Mouse (Mus musculus) kidney, adult 18-20 months (tissue): ENCODE results near the gene Ssh2.

Experiments used
- DNase-seq: peaks from one replicate; pipeline ENCODE4 v3.0.0; 2021

Ssh2 gene

DNA sequence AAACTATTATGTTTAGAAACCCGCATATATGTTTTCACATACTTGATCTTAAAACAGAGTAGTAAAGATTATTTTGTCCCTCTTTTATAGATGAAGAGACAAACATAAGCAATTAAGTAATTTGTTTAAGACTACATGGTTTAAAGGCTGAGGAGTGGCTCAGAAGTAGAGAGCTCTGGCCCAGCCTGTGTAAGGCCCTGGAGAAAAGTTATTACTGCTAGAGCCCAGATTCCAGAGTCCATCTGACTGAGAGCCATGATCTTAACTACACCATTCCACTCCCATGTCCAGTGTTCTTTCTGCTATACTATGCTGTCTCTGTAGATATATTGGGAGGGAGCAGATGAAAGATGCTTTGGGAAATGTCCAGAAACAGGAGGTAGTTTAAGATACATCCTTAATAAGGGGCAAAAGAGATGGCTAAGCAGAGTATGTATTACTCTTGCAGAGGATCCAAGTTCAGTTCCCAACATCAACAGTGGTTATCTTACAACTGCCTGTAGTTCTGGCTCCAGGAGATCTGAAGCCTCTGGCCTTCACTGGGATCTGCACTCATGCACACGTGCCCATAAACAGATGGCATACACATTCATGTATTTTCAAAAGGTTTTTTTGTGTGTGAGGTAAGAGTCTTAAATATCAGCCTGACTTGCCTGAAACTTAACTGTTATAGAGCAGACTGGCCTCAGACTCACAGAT lies 198.2 kb downstream of the Ssh2 start:
- no peak for DNase-seq

DNA sequence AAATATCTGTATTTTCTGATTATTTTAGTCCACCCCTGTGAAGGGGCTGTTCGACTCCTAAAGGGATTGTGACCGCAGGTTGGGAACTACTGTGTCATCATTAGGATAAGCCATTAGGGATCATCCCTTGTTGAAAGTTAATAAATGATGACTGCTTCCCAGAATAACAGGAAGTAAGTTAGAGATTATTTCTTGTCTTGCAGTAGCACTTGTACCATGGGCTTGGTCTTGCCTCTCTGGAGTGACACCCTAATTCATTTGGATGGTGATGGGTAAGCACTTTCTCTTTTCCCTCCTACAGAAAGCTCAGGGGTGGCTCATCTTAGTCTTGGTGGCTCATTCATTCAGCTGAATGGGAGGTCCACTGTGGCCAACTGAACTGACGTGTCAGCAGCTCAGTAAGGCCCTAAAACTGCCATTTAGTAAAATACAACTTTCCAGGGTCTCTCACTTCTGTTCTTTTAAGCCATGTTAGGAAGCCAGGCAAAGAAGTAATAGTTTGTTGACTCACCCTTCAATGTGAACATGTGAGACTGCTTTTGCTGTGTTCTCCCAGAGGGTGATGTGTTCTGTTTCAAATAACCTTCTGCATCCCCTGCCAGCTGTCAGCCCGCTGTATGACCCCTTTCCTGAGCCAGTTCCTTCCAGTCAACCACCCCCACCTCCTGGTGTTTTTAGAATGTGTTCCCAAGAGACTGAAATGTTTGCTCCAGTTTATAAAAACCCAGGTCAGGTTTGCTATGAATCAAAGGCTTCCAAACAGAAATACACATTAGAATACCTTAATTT lies 200.3 kb downstream of the Ssh2 start:
- DNase-seq, result no peak

DNA sequence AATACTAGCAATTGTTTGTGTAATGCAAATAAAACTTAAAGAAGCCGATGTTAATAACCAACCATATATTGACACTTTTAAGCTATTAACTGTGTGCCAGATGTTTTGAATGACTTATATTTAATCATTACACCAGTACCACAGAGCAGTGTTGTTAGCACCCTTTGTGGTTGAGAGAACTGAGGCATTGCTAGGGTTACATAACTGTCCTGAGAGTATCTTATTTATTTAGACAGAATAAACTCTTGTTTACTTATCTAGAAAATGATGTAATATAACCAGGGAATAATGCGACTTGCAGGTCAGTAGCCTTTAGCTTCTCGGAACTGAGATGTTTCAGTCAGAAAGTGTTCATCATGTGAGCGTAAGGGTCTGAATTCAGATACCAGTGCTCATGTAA lies 201.9 kb downstream of the Ssh2 start:
- DNase-seq, result no peak

DNA sequence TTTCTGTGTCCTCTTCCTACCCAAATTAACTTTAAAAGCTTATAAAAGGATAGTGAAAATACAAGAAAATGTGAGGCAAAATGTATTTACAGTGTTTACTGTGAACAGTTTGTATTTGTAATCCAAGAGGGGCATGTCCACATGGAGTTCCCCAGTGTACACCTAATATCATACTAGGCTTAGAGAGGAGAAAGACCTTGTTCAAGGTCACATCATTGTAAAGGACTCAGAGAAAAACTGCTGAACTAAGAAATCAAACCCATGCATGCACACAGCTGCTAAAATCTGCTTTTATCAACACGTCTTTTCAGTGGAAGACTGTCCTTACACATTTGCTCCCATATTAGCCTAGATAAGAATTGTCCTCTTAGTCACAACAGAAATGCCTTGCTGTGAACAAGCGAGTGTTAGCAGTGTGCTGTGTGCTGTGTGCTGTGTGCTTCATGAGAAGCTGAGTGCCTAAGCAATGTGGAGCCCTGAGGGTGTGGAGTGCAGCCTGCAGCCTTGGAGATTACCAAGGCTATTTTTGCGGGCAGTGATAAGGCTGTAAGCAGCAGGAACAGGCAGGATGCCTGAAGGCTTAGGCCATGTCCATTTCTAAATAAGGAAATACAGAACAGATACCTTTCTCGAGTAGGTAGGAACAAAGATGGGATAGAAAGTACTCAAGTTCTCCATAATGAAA lies 207.2 kb downstream of the Ssh2 start:
- no peak for DNase-seq

DNA sequence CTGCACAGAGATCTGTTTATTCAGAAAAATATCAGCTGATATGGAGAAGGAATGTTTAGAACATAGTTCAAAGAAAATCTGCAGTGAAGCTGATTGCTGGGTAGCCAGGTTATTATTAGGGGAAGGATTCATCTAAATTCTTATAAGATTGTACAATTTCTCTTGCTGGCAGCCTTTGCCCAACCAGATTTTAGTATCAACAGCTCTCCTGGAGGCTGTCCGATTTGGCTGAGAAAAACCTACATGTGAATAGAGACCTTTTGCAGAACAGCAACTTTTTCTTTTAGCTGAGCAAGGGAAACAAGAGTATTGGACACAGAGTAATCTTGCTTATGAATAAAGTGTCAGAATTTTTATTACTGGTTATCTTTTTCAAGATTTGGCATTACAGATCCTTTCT lies 212.4 kb downstream of the Ssh2 start:
- no peak for DNase-seq

DNA sequence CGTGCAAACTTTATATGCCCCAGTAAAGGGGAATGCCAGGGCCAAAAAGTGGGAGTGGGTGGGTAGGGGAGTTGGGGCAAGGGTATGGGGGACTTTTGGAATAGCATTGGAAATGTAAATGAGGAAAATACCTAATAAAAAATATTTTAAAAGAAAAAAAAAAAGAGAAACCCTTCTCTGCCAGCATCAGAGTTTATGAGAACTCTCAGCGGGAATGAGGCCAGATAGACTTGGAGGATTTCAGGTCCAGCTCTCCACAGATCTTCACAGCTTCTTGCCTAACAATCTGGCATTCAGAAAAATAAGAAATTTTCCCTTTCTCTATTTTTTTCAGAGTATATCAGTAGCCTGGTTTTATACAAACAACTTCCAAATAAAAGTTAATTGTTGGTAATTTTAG lies 220.9 kb downstream of the Ssh2 start:
- DNase-seq, result no peak

DNA sequence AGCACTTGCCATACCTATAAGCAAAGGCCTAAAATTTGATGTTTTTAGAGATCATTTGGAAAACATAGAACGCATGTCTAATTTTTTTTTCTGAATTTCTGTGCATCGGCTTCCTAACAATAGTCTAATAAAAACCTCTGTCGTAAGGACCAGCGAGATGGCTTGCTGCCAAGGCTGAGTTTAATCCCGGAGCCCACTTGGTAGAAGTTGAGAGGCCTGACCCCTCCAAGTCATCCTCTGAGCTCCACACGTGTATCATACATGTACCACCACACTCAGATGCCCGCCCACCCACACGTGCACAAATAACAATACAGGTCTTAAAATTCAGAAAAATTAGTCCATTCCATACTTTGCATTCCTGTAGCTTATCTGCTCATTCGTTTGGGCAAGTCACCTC lies 224.0 kb downstream of the Ssh2 start:
- no peak for DNase-seq

DNA sequence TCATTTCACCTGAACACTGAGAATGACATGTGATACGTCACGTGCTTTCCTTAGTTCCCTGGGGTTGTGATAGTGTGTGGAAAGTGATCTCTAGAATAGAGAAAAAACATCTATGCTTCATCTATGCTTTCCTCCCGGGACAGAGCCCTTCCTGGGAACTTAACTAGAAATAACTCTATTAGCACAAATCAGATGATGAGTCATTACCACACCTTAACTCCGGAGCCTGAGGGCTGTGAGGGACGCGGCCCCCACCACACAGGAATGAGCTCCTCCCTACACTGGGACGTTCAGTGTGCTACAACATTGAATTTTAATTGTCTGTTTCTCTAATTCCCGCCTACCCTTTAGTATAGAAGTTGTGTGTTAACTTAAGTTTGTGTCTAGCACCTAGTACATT lies 224.9 kb downstream of the Ssh2 start:
- no peak for DNase-seq

DNA sequence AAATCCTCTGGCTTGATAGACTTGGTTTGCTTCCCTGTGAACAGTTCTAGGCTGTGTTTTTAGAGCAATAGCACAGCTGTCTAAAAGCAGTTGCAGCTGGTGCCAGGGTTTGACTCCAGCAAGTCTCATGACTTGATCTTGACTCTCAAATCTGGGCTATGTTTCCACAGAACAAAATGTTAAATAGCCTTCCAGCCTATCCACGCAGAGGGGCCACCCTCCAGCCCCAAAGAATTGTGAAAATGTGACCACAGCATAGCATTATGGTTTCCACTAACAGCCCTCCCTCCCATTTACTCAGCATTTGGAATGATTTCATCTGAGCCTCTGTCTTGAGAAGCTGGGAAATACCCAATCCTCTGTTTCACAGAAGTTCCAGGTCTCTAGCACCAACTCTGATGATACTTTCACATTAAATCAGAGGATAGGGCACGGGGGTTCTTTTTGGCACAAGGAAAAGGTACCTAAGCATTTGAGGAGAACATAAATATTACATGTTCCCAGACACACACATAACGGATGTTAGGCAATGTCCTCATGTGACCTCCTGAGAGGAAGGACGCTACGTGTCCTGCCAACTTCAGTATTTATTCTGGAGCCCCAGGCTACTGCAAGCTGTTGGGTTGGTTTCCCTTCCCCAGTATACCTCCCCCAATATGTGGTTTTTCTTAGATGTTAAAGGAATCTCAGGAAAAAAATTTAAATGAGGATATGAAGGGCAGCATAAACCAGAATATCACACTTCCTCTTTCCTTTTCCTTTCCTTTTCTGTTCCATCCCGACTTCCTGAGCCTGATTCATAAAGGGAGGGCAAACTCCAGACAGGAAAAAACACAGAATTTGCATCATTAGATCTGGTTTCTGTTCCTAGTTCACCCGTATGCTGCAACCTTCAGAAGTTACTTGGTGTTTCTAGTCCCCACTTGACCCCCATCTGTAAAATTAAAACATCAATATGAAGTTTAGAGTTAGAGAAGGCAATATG lies 226.4 kb downstream of the Ssh2 start:
- DNase-seq, result peak; percentile 45

DNA sequence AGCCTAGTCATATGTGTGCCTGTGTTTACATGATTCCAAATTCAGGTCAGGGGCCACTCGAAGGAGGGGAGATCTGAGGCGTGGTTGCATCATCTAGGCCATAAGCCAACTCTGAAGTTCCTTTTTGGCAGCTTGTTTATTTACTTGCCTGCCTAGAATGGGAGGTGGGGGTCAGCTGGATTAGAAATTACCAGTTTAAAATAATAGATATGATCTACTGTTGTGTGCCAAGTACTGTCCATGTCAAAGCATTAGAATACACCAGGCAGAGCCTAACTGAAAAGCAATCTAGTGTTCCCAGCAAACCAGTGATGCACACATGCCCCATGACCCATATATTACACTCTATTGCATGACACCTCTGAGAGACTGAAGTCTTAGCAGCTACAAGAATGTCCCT lies 228.9 kb downstream of the Ssh2 start:
- peak; percentile 28 for DNase-seq

DNA sequence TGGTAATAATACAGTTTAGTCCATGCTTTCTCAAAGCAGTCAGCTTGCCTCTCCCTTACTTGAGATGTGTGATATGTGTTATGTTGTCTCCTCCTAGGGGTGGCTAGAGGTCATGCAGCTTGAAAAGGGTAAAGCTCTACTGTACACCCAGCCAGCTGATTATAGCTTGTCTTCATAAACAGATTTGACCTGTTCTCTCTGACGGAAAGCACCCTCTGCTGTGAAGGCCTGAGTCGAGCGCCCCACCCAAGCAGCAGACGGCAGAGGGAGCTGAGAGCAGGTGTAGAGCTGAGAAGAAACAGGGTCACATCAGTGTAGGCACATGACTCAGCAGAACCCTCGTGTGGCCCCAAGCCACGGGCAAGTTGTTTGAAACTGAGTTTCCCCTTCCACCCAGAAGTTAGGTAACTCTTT lies 230.5 kb downstream of the Ssh2 start:
- peak; percentile 64 for DNase-seq

DNA sequence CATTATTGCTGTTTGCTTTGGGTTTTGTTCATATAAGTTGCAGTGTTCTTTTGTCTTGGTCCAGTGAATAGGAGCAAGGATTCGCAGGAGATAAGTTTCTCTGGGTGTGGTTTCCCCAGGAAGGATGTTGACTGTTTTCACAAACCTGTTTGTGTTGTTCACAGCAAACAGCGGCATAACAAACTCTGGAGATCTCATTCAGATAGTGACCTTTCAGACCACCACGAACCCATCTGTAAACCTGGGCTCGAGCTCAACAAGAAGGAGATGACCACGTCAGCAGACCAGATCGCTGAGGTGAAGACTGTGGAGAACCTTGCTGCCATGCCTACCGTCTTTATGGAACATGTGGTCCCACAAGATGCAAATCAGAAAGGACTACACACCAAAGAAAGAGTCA lies 233.1 kb downstream of the Ssh2 start:
- no peak for DNase-seq

DNA sequence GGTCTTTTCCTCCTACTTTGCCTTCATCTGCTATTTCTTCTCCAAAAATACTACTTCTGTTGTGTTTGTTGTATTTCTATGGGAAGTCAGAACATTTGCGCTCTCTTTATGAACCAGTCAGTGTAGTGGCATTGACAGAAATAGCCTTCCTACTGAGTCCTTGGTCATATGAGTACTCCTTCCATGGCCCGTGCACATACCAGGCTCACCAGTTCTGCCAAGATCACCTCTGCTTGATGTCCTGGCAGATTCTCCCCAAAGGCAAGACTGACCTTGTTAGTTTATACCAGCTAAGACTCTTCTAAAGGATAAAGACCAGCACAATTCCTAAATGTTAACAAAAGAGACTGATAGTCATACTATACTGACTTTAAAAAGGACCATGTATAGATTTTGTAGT lies 235.6 kb downstream of the Ssh2 start:
- DNase-seq, result no peak

DNA sequence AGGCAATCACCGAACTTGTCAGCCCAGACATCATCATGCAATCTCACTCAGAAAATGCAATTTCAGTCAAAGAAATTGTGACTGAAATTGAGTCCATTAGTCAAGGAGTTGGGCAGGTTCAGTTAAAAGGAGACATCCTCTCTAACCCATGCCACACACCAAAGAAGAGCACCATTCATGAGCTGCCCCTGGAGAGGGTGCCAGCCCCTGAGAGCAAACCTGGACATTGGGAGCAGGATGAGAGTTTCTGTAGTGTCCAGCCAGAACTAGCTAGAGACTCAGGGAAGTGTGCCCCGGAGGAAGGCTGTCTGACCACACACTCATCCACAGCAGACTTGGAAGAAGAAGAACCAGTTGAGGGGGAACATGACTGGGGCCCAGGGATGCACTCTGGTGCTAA lies 237.3 kb downstream of the Ssh2 start:
- DNase-seq, result no peak

DNA sequence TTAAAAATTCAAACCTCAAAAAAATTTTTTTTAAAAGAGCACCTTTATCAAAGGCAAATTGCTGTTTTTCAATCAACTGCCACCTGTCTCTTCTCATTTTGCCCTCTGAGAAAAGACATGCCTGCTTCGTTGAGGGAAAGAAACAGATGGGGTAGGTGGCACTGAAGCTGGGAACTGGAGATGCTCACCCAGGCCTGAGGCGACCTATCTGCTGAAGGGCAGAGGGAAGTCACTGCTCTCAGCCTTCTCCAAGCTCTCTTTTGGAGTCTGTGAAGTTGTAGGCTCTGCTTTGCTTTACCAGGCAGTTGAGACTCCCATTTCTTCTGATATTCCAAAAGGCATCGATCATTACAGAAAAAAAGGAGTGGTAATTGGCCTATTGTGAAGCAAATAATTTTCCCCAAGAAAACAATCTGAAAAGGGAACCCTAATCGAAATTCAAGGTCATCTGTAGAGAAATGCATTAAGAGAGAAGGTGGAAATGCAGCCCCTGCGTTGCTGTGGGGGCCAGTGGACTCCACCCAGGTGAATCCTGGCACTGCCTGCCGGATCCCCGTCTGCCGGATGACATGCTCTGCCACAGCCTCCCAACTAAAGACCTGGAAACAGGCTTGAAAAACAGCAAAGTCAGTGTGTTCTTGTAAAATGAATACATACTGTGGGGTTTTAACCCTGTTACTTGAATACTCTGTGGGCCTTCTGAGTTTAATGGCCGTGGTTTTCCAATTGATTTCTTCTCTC lies 239.9 kb downstream of the Ssh2 start:
- DNase-seq, result peak; percentile 1

DNA sequence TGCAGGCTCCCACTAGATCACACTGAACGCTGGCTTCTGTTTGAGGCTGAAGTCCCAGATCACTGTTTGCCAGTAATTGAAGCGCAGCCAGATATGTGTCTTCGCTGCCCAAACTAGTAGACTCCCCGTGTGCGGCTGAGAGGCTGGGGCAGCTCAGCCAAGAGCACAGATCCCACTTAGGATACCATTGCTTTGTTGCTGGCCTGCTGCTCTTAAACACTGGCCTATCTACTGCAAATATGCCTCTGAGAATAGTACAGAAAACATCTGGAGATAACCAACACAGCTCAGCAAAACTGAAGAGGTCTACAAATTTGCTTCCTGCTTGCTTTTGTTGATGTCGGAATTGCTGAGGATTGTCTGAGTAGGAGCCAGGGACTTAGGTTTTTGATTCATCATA lies 240.8 kb downstream of the Ssh2 start:
- peak; percentile 20 for DNase-seq

DNA sequence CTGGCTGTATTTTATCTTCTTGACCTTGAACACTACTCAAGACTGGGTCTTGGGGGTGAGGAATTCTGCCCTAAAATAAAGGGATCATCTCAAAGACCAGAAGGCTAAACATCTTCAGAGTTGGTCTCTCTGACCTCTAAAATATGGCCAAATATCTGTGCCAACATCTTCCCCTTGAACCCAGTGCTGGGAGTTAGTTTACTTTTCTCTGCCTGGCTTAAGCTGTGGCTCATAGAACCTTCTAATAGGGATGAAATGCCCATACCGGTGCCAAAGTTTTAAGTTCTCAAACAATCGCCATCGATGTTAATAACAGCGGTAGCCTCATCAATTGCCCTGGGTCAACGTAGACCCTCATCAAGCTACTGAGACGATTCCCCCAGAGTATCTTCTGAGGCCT lies 245.8 kb downstream of the Ssh2 start:
- no peak for DNase-seq

DNA sequence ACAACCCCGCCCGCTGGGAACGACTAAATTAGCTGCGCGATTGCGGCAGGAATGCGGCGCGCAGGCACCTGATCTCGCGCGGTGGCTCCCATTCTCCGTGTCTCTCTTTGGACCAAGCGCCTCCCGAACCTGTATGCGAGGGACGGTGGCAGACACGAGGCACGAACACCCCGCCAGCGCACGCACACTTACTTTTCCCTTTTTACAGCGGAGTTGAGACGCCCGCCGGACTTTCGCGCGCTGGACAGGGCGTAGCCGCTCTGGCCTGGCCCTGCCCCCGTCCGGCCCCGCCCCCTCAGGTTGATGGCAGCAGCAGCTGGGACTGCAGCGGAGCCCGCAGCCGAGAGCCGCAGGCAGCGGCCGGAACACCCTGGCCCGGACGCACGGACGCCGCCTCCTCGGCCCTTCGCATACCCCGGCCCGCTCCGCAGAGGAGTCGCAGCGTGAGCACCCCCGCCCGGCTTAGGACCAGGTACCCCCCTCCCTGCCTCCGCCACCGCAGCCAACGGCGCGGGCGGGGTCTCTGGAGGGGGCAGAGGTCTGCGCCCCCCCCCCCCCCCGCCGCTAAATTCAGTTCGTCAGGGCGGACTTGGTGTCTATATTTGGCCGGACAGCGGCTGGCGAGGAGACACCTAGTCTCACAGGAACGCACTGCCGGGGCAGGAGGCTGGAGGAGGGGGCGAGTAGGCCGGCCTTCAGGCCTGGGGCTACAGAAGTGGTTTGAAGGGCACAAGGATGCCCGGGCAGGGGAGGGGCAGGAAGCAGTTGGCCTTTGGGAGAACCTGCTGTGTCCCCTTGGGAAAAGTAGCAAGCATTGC lies 246.4 kb downstream of the Ssh2 start, which contains the start of gene Coro6:
TSS of gene Coro6 (plus strand) at position 129 of the 818 bp plus-strand sequence.
- DNase-seq, result peak; percentile 85

DNA sequence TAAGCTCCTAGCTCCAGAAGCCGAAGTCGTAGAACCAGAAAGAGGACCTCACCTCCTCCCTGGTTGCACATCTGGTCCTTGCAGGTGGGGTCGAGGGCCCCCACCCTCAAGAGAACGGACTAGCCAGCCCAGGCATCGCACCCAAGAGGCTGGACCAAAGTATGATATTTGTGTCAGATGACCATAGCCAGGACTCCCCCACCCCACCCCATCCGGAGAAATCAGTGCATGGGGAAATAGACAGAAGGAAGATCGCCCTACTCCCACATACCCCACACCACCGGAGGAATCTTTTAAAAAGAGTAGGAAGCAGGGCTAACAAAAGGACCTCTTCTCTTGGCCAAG lies 247.0 kb downstream of the Ssh2 start:
- DNase-seq, result no peak

DNA sequence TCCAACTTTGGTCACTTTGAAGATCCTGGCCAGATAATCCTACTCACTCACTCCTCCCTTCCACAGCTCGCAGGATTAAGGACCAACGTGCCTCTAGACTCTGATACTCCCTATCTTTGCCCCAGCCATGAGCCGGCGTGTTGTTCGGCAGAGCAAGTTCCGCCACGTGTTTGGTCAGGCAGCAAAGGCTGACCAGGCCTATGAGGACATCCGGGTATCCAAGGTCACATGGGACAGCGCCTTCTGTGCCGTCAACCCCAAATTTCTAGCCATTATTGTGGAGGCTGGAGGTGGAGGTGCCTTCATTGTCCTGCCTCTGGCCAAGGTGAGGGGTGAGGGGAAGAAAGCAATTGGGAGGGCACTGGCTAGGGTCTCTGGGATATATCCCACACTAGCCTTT lies 247.7 kb downstream of the Ssh2 start:
- DNase-seq, result no peak

DNA sequence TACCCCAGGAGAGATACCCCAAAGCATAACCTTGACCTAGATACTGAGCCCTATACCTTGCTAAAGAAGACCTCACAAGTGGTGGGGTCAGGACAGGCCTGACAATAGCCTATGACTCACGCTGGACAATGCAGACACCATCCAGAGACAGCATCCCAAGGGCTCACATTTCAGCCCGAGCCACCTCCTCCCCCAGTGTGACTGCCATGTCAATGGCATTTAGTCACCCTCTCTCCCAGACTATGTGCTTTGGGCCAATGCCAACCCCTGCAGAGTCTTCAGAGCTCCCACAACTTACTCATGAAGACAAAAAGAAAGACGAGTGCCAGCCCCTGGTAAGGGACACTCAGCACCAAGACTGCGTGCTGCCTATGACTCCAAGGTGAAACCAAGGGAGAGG lies 248.6 kb downstream of the Ssh2 start:
- DNase-seq, result no peak
